Mouse (Mus musculus): ENCODE results near the gene E130114P18Rik. TPM values are rescaled to one million over a fixed set of nuclear protein-coding genes. Genes with fewer than 3 reads are reported as not detected.

E130114P18Rik gene
- polyA plus RNA-seq, 1 experiment from 2014 or later, result 11.6 TPM

GRCm38 (mm10) chr4:97769861-97770260, 8.0 kb downstream of the E130114P18Rik start:
- Histone ChIP-seq H3K9me3 (replicated peaks; ENCODE audit: control insufficient read depth, low read length, poor library complexity, severe bottlenecking) (no peaks in the 10 kb centered on the region), H3K4me3 (ENCODE audit: low read depth, low read length) (no peak overlapping the region), H3K27ac (ENCODE audit: low read length) (no peak overlapping the region), H3K27me3 (ENCODE audit: control insufficient read depth, insufficient read depth, low read depth, low read length) (0 out of 2 replicates have a peak, but pooled peaks cover under 1% of the 10 kb centered on the region), H3K4me2 (ENCODE audit: low read length) (no peak overlapping the region), H3K4me1 (ENCODE audit: control insufficient read depth, insufficient read depth, low read length) (peaks cover 4% of the 10 kb centered on the region; the same call in 1 of the 2 replicates), H3K36me3 (ENCODE audit: control insufficient read depth, insufficient read depth, low read length) (no peaks in the 10 kb centered on the region), H3K9ac (ENCODE audit: low read depth, low read length) (no peak overlapping the region)
- WGBS, result no CpG with 5 or more reads among the region's 1 CpGs
- no peak for ATAC-seq

GRCm38 (mm10) chr4:97767516-97767915, 10.4 kb downstream of the E130114P18Rik start:
- Histone ChIP-seq H3K4me1 (ENCODE audit: control insufficient read depth, insufficient read depth, low read length) (no peaks in the 10 kb centered on the region; the same call in 1 of the 2 replicates), H3K9me3 (replicated peaks; ENCODE audit: control insufficient read depth, low read length, poor library complexity, severe bottlenecking) (no peaks in the 10 kb centered on the region), H3K27ac (ENCODE audit: low read length) (no peak overlapping the region), H3K4me2 (ENCODE audit: low read length) (no peak overlapping the region), H3K4me3 (ENCODE audit: low read depth, low read length) (no peak overlapping the region), H3K27me3 (ENCODE audit: control insufficient read depth, insufficient read depth, low read depth, low read length) (no peaks in the 10 kb centered on the region), H3K36me3 (ENCODE audit: control insufficient read depth, insufficient read depth, low read length) (no peaks in the 10 kb centered on the region), H3K9ac (ENCODE audit: low read depth, low read length) (no peak overlapping the region)
- WGBS, result 91% methylated on average over 5 of the region's 5 CpGs
- no peak for ATAC-seq

- Histone ChIP-seq H3K27ac (ENCODE audit: low read length) (no peak overlapping the region), H3K4me1 (ENCODE audit: control insufficient read depth, insufficient read depth, low read length) (no peaks in the 10 kb centered on the region; the same call in 1 of the 2 replicates), H3K9me3 (replicated peaks; ENCODE audit: control insufficient read depth, low read length, poor library complexity, severe bottlenecking) (no peaks in the 10 kb centered on the region), H3K27me3 (ENCODE audit: control insufficient read depth, insufficient read depth, low read depth, low read length) (no peaks in the 10 kb centered on the region), H3K36me3 (ENCODE audit: control insufficient read depth, insufficient read depth, low read length) (no peaks in the 10 kb centered on the region), H3K4me2 (ENCODE audit: low read length) (no peak overlapping the region), H3K4me3 (ENCODE audit: low read depth, low read length) (no peak overlapping the region), H3K9ac (ENCODE audit: low read depth, low read length) (no peak overlapping the region)
- 81% methylated on average over 4 of the region's 4 CpGs for WGBS
- no peak for ATAC-seq
These were observed 10.9 kb downstream of the E130114P18Rik start for GRCm38 (mm10) chr4:97767025-97767424.

- no peak overlapping the region for H3K27ac ChIP-seq (ENCODE audit: low read length)
- H3K4me1 ChIP-seq (ENCODE audit: control insufficient read depth, insufficient read depth, low read length), result no peaks in the 10 kb centered on the region
- no peaks in the 10 kb centered on the region for H3K27me3 ChIP-seq (ENCODE audit: control insufficient read depth, insufficient read depth, low read depth, low read length)
- no peaks in the 10 kb centered on the region for H3K9me3 ChIP-seq (replicated peaks; ENCODE audit: control insufficient read depth, low read length, poor library complexity, severe bottlenecking)
- no peak overlapping the region for H3K9ac ChIP-seq (ENCODE audit: low read depth, low read length)
- H3K36me3 ChIP-seq (ENCODE audit: control insufficient read depth, insufficient read depth, low read length), result no peaks in the 10 kb centered on the region
- H3K4me2 ChIP-seq (ENCODE audit: low read length), result no peak overlapping the region
- 88% methylated on average over 3 of the region's 3 CpGs for WGBS
- no peak overlapping the region for H3K4me3 ChIP-seq (ENCODE audit: low read depth, low read length)
- no peak for ATAC-seq
These were observed 11.8 kb downstream of the E130114P18Rik start for GRCm38 (mm10) chr4:97766100-97766499.

- H3K4me1 ChIP-seq (ENCODE audit: control insufficient read depth, insufficient read depth, low read length), result no peaks in the 10 kb centered on the region
- no peak overlapping the region for H3K4me3 ChIP-seq (ENCODE audit: low read depth, low read length)
- no peak overlapping the region for H3K4me2 ChIP-seq (ENCODE audit: low read length)
- H3K36me3 ChIP-seq (ENCODE audit: control insufficient read depth, insufficient read depth, low read length), result no peaks in the 10 kb centered on the region
- ATAC-seq, result no peak
- H3K9me3 ChIP-seq (replicated peaks; ENCODE audit: control insufficient read depth, low read length, poor library complexity, severe bottlenecking), result no peaks in the 10 kb centered on the region
- no peaks in the 10 kb centered on the region for H3K27me3 ChIP-seq (ENCODE audit: control insufficient read depth, insufficient read depth, low read depth, low read length)
- 84% methylated on average over 4 of the region's 4 CpGs for WGBS
- H3K27ac ChIP-seq (ENCODE audit: low read length), result no peak overlapping the region
- no peak overlapping the region for H3K9ac ChIP-seq (ENCODE audit: low read depth, low read length)
These were observed 12.4 kb downstream of the E130114P18Rik start for GRCm38 (mm10) chr4:97765341-97766020.

- WGBS, result 32% methylated on average over 4 of the region's 4 CpGs
- peaks cover under 1% of the 10 kb centered on the region; the same call in 1 of the 2 replicates for H3K27me3 ChIP-seq (ENCODE audit: control insufficient read depth, insufficient read depth, low read depth, low read length)
- no peak overlapping the region for H3K9ac ChIP-seq (ENCODE audit: low read depth, low read length)
- ATAC-seq, result no peak
- H3K4me2 ChIP-seq (ENCODE audit: low read length), result no peak overlapping the region
- no peaks in the 10 kb centered on the region for H3K36me3 ChIP-seq (ENCODE audit: control insufficient read depth, insufficient read depth, low read length)
- H3K4me1 ChIP-seq (ENCODE audit: control insufficient read depth, insufficient read depth, low read length), result no peaks in the 10 kb centered on the region
- H3K4me3 ChIP-seq (ENCODE audit: low read depth, low read length), result no peak overlapping the region
- H3K9me3 ChIP-seq (replicated peaks; ENCODE audit: control insufficient read depth, low read length, poor library complexity, severe bottlenecking), result no peaks in the 10 kb centered on the region
- H3K27ac ChIP-seq (ENCODE audit: low read length), result no peak overlapping the region
These were observed 13.3 kb downstream of the E130114P18Rik start for GRCm38 (mm10) chr4:97764616-97765015.

GRCm38 (mm10) chr4:97758661-97759060, 19.2 kb downstream of the E130114P18Rik start:
- Histone ChIP-seq H3K27ac (ENCODE audit: low read length) (peak overlapping the region; percentile 78), H3K27me3 (ENCODE audit: control insufficient read depth, insufficient read depth, low read depth, low read length) (peaks cover 27% of the 10 kb centered on the region)

DNA sequence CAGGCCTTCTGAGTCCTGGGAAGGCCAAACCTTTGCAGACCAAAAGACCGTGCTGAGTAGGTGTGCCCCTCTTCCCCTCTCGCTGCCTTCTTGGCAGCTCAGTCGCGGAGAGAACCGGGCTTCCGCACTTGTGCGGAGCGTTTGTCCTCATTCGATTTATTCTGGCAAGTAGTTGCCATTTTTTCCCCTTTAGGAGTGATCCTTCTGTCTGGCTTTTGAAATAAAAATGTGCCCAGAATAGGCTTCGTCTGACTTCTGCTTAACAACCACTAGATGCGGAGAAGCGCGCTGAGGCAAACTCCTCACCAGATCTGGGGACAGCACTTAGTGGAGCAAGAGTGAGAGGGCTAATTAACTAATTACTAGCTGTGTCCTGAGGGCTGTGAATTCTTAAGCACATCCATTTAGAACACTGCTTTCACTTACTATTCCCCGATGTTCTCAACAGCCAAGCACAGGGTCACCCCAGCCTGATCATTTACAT, 19.9 kb downstream of the E130114P18Rik start:
- Histone ChIP-seq H3K27ac (ENCODE audit: low read length) (peak overlapping the region; percentile 78), H3K27me3 (ENCODE audit: control insufficient read depth, insufficient read depth, low read depth, low read length) (peaks cover 33% of the 10 kb centered on the region), H3K4me1 (ENCODE audit: control insufficient read depth, insufficient read depth, low read length) (peaks cover 14% of the 10 kb centered on the region), H3K9ac (ENCODE audit: low read depth, low read length) (peak overlapping the region; percentile 70), H3K9me3 (replicated peaks; ENCODE audit: control insufficient read depth, low read length, poor library complexity, severe bottlenecking) (no peaks in the 10 kb centered on the region), H3K36me3 (ENCODE audit: control insufficient read depth, insufficient read depth, low read length) (no peaks in the 10 kb centered on the region), H3K4me2 (ENCODE audit: low read length) (peak overlapping the region; percentile 66), H3K4me3 (ENCODE audit: low read depth, low read length) (peak overlapping the region; percentile 52)
- WGBS, result under 1% methylated on average over 14 of the region's 14 CpGs
- ATAC-seq, result peak; percentile 68

More at GRCm38 (mm10) chr4:97758661-97759060, 19.2 kb downstream of the E130114P18Rik start:
- H3K9me3 ChIP-seq (replicated peaks; ENCODE audit: control insufficient read depth, low read length, poor library complexity, severe bottlenecking), result no peaks in the 10 kb centered on the region
- peaks cover 14% of the 10 kb centered on the region for H3K4me1 ChIP-seq (ENCODE audit: control insufficient read depth, insufficient read depth, low read length)
- H3K4me2 ChIP-seq (ENCODE audit: low read length), result peak overlapping the region; percentile 66
- no peak for ATAC-seq
- H3K36me3 ChIP-seq (ENCODE audit: control insufficient read depth, insufficient read depth, low read length), result no peaks in the 10 kb centered on the region
- 23% methylated on average over 3 of the region's 3 CpGs for WGBS
- H3K4me3 ChIP-seq (ENCODE audit: low read depth, low read length), result peak overlapping the region; percentile 52
- peak overlapping the region; percentile 70; the same call in 1 of the 2 replicates for H3K9ac ChIP-seq (ENCODE audit: low read depth, low read length)

DNA sequence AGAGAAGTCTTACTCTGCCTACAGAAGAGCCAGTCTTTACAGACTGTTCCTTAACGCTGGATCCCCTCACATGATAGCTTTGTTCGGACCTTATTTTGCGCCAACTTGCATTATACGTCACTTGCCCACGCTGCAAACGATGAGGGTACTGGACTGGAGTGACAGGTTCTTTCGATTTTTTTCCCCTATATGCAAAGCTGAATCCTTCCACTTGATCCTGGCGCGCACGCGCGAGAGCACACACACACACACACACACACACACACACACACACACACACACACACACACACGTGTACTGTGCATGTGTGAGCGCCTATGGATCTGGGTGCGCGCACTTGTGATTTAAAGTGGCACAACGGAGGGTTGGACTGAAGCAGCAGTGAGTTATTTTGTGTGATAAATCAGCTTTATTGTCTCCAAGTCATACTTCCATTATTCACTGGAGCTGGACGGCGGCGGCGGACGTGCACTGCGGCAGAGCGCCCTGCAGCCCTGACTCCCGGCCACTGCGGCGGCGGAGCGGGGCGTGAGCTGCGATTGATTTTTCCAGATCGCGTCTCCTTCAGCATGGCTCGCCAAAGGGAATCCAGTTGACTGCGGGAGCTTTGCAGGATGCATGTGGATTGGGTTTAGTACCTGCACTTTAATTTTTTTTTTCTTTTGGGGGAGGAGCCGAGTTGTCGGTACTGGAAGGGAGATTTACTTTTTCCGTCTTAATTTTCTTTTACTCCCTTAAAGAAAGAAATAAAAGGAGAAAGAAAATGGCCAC, 20.5 kb downstream of the E130114P18Rik start:
- under 1% methylated on average over 38 of the region's 38 CpGs for WGBS
- peak overlapping the region; percentile 52 for H3K4me3 ChIP-seq (ENCODE audit: low read depth, low read length)
- H3K9ac ChIP-seq (ENCODE audit: low read depth, low read length), result peak overlapping the region; percentile 70
- H3K27me3 ChIP-seq (ENCODE audit: control insufficient read depth, insufficient read depth, low read depth, low read length), result peaks cover 39% of the 10 kb centered on the region
- peak overlapping the region; percentile 78 for H3K27ac ChIP-seq (ENCODE audit: low read length)
- peak; percentile 84 for ATAC-seq
- H3K36me3 ChIP-seq (ENCODE audit: control insufficient read depth, insufficient read depth, low read length), result no peaks in the 10 kb centered on the region
- peak overlapping the region; percentile 66 for H3K4me2 ChIP-seq (ENCODE audit: low read length)
- H3K4me1 ChIP-seq (ENCODE audit: control insufficient read depth, insufficient read depth, low read length), result peaks cover 14% of the 10 kb centered on the region
- no peaks in the 10 kb centered on the region for H3K9me3 ChIP-seq (replicated peaks; ENCODE audit: control insufficient read depth, low read length, poor library complexity, severe bottlenecking)

Measured in midbrain, embryonic 16.5 days (tissue).